Mouse (Mus musculus) cerebellum, postnatal 14 days (tissue): ENCODE measurements at regions not wholly inside any gene's neighbourhood (a gene's known extent, or its start where the extent isn't known, plus 50 kb on each side); places are given as distances from the start of the nearest gene placed in this dataset.

Experiments
- DNase-seq, 2 experiments: peaks; one replicate each; pipeline ENCODE4 v3.0.0; 2021; ENCODE audit warnings: mixed read lengths in 2 of 2

DNA sequence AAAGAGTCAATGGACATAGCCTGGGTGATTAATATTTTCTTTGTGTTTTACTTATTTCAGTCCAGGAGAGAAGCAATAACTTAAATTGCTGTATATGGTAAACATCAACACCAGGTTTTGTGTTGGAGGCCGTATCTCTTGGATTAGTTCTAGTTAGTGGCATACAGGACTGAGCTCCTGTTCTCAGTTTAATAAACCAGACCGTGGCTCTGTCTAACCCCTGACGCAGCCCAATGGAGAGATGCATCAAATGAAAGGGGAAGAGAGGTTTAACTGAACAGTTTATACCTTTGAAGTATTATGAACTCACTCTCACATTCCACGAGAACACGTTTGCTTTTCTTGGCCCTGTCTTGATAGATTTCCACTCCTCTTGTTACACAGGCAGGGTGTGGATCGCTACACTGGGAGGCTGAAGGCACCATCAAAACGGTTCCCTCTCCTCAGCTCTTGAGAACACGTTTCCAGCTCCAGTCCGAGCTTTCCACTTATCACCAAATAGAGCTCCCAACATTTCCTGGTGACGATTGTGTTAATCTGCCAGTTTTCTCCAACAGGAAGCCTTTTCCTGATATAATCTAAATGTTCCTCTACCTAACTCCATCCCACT lies 54.0 kb upstream of the Cerkl start:
- DNase-seq = no peak

DNA sequence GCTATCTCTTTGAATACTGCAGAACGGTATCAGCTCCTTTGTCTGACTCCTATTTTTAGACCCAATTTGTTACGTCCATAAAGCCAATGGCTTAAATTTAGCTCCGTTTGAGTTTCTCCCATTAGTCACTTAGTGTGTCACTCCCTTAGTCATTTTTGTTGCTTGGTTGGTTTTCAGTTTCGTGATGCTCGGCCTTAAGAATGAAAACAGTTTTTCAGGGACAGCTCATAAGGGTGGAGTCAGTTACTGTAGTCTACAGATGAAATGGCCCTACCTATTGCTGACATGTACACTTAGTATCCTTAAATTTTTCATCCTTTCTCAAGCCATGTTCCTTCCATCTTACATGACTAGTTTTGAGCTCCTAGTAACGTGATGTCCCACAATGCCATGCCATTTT lies 54.5 kb upstream of the Cerkl start:
- DNase-seq = no peak

DNA sequence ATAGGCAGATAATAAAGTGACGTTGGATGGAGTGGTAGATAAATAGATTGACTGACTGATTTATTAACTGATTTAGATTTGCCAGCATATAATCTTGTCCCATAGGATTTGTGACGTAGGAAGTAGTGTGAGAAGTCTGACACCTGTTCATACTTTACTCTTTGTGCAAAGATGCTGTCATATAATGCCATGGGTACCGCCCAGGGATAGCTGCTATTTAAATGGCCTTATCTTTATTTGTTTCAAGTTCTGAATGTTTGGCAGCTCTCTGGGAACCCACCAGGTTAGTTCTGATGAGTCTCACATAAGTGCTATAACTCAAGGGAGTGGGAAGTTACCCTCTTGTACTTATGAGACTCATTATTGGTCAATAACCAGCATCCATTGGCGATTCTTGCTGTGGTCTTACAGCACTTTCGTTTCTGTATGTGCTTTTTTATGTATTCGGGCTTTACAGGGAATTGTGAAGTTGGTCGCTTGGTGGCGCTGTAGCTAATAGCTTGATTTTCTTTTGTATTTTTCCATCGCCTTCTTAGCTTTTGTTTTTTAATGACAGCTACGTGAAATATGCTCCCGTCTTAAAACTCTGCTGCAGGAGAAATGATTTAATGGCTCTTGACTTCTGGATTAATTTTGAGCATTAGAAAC lies 55.2 kb upstream of the Cerkl start:
- DNase-seq = peak; percentile 87 to 88

DNA sequence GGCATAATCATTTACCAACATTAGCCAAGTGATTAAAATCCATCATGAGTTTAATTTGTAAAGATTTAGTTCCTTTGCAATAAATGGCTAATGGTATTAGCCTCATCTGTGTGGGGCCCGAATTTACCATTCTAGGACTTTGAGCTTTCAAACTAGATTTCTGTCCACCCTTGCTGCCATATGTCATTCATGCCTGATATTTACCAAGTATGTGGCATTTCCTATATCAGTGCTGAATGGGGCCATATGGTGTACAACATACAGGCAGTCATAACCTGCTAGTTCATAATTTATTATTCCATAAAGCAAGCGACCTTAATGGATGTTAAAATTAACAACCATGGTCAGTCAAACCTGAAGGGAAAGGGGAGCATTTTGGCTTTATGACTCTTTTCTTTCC lies 55.8 kb upstream of the Cerkl start:
- no peak for DNase-seq

DNA sequence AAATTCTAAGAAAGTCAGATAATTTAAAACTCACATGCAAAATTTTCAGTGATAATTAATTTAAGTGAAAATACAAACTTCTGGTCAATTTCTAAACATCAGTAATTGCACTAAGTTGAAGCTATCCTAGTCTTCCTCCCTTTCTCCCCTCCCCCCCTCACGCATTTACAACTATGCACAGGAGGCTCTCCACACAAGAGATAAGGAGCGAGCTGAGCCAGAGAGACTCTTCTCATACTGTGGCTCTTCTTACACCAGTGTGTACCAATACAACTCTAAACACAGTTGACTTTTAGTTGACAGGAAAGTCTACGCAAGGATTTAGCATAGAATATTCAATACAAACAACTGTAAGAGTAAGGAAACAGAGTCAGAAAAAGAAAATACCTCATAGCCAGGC lies 57.1 kb upstream of the Cerkl start:
- no peak for DNase-seq

DNA sequence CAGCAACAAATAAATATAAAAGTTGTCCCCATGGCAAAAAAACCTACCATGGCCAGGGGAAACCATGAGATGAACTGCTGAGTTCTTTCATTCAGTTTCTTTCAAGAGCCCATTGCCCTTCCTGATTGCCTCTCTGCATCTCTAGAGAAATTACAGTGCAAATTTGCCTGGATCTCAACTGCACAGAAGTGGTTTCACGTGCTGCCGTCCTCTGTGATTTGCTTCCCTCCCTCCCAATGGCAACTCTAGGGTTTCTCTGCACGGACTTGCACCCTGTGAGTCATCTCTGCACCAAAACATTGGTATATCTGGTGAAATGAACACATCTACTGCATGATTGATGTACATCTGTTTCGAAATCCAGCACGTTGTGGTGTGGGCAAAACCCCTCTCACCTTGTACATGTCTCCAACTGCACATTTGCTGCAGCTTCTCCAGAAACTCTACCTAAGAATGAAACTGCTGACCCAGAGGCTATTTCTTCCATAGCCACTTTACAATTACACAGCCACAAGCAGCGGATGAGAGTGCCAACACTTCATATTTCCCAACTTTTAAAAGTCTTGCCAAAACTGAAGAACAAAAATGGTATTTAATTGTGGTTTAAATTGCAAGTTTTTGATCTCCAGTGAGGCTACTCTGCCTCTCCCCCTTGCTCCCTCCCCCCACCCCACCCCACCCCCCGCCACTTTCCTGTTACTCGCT lies 61.6 kb upstream of the Cerkl start:
- no peak for DNase-seq

DNA sequence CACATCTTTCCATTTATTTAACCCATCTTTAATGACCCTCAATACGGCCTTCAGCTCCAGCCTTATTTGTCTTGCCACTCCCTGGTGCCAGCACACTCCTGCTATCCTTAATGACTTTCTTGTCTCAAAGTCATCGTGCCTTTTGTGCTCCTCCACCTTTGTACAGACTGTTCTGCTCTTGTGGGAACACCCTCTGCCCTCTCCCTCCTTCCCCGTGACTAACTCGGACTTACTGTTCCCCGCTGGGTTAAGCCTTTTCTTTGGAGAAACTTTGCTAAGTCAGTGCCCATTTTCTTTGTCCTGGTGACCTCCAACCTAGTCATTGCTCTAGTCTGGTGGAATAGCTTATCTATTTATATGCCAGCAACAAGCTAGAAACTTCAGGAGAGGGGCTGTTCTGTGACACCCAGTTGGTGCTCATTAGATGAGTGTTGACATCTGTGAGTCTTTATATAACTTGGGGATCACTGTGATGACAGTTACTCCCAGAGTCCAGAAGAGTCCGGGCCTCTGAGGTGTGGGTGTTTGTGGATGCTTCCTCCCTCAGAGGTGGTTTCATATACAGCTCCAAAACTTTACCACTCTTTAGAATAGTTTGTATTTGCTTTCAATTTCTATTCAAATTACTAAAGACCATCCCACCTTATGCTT lies 63.3 kb upstream of the Cerkl start:
- DNase-seq = no peak

DNA sequence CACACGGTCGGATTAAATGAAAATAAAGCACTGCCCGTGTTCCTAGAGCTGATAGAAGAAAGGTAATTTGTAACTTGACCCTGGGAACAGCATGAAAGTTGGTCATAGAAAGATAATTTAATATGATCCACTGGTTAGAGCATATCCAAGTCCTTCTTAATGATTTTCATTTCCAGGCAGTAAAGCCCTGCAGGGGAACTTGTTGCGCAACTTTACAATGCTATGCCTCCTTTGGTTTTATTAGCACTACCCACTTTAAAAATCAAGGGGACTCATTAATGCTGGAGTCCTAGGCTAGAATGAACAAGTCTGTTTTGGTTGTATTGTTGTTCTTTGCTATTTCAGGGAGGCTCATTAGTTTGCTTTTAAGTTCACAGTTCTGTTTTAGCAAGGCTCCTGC lies 66.9 kb upstream of the Cerkl start:
- DNase-seq = no peak

DNA sequence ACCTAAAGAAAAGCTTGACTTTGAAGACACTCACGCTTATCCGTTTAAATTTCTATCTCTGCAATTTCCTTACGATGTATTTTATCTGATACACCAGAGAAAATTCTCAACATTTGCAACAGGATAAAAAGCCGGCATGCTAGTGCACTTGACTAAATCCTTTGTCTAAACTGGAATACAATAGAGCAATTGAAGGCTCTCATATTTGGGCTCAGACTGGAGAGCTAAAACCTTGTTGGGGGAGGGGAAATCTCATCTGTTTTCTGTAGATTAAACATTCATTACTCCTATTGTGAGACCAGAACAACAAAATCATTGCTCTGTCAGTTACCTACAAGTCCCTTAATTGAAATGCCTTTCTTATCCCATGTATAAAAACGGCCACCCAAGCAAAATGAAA lies 70.9 kb upstream of the Cerkl start:
- DNase-seq = no peak

DNA sequence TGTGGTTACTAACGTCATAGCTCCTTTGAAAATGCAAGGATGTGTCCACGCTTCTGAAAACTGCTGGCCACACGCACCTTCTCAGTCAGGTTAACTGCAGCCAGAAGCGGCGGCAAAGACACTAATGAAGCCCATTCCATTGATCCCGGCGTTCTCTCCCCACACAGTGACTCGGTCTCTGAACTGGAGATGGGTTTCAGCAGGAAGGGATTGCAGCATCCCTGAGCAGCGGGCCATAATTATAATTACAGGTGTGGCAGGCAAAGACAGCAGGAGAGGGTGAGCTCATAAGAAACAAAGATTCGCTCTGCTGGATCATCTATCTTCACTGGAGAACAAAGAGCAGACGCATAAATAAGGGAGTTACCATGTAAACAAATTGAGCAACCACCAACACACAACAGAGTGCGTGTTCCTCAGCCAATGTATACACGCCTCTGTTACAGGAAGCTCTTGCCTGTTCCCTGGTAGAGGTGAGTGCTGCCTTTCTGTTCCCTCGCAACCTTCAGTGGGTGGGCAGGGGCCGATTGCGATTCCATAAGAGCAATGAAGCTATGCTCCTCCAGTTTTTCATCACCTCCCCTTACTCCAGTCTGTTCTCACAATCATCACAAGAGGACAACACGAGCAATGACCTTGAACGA lies 71.9 kb upstream of the Cerkl start:
- DNase-seq = no peak

DNA sequence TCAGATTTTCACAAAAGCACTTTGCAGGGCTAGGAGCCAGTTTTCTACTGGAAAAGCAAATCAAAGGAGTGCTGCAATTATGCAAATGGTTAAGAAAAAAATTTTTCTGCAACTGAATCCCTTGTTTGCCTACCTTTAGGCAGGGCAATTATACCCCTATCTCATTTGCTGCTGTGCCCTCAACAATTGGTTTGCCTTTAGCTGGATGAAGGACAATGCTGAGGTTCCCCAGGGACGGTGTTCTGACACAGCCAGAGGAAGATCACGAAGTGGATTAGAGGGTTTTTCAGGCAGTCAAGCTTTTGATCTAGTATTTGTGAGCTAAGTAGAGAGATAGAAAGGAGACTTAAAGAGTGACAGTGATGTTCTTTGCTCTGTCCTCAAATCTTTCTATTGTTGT lies 72.6 kb upstream of the Cerkl start:
- DNase-seq = no peak

DNA sequence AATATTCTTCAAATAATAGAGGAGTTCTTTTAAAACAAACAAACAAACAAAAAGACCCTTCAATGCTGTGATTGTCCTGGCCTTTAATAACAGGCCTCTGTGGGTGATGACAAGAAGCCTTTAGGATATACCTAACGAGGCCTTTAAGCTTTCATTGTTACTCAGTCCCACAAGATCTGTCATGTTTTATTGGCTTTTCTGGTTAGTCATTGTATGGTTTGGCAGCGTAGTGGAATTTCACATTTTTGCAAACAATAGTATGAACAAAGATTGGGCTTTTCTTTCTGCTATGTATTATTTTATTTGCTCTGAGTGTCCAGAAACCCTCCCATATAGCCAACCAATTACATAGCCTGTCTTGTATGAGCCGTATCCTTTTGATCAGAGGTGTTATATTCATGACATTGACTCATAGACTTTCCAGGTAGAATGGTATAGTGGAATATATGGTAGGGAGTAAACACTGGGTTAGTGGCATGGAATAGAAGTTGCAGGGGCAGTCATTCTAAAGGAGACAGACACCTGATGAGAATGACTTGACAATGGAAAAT lies 76.1 kb upstream of the Cerkl start:
- DNase-seq = no peak

DNA sequence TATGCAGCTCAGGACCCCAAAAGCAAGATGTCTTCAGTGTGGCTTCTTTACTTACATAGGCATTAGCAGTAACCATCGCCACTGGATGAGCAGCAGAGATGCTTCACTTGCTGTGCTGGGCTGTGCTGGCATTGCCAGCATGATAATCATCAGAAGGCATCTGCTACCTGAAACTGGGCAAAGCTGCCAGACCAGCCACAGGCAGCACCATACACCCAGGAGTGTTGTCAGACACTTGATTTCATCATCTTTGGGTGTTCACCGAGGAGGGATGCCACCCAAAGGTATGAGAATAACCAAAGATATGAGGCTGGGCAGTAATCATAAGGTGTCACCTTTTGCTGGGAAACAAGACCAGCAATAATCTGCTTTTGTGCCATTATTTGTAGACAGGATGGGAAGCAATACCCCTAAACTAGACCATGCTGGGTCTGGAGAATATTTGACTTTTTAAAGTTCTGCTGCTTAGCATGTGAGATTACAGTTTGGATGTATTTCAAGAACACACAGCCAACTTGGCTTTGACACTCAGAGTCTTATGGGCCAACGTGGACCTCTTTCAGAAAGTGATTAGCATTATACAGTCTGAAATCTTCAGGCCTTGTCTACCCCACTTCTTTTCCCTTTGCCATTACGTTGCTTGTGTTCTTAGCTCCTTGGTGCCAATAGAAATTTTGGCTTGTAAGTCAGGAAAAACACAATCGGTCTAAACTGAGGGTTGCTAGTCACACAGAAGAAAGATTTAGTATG lies 80.7 kb upstream of the Cerkl start:
- DNase-seq = peak; percentile 32 to 36

DNA sequence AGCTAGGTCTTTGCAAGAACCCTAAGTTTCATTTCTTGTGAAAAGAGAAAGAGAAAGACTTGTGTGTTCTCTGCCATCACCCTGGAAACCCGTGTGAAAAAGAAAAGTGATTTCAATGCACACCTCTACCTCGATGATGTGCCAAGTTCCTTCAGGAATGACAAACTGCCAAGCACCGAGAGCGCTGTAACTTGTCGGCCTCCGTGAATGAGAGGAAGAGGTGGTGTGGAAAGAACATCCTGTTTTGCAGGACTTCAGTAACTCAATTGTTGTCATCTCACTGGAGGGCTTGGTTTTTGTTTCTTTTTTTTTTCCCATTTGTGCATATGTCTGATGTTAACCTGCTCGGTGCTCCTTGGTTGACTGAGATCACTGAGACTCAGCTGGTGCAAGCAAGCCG lies 83.8 kb upstream of the Cerkl start:
- no peak for DNase-seq

DNA sequence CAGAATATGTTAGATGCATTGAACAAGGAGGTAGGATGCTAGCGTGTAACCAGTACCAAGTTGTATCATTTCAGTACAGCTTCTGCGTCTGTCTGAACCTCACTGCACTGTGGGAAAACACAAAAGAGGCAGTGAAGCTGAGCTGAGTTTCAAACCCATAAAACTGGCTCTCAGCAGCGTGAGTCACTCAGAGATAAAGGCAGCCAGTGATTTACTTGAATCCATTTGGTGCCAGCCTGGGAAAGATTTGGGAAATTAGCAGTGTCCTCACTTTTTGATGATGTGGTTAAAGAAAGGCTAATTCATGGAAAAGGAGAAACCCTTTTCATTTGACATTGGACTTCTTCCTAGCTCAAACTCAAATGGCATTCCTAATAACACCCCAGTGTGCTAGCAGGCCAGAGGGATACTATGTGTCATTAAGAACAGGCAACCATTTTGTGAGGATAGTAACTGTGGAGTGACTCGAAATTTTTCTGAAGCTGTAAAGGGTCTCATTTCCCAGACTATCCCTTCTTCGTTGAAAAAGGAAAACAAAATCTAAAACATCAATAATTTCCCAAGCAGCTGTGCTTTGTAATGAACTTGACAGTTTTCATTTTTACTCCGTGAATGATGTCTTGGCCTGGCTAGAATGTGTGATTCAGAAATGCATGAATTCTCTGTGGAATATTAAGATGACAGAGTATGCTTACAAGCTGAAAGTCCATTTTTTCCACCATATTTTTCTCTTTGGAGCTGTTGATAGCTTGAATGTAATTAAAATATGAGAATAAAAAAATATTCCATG lies 85.8 kb upstream of the Cerkl start:
- no peak for DNase-seq

DNA sequence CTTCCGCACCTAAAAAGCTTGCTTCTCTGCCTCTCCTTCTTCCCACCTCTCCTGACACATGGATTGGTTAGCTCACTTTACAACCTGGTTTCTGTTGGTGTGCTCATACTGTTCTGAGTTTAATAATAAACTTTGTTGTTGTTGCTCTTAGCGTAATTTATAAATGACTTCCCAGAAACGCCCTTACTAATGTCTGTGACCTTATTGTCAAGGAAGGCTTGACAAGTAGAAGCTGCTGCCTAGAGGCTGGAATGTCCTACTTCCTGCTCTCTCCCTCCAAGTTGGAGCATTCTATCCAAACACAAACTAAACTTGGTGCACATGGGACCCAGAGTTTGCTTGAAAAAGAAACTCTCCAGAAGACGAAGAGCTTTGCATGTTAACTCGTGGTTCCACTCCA lies 86.9 kb upstream of the Cerkl start:
- DNase-seq = no peak

DNA sequence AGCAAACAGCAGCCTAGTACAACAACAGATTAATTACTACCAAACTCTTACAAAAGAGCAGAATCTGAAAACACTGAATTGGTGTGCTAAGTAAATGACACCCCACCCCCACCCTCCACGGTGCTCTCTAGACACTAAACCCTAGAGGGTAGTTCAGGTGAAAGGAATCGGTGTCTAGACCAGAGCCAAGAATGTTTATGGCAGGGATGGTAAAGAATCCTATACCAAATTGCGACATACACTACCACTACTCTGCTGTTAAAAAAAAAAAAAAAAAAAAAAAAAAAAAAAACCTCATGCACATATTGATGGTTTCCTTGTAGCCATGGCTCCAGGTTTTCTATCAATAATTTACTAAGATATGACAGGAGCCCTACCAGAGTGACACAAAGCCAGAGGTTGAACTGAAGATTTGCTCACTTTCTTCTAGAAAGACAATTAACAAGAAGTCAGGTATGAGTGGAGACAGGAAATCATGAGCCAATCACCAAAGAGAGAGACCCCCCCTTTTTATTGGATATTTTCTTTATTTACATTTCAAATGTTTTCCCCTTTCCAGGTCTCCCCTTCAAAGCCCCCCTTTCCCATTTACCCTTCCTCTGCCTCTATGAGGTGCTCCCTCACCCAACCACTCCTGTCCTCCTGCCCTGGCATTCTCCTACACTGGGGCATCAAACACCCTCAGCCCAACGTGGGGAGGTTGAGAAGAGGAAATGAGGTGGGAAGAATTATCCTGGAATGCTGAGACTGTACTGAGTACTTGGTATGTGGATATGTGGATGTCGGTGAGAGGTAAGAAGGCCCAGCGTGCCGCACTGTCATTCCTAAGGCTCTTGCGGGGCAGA lies 87.6 kb upstream of the Cerkl start:
- DNase-seq = no peak

DNA sequence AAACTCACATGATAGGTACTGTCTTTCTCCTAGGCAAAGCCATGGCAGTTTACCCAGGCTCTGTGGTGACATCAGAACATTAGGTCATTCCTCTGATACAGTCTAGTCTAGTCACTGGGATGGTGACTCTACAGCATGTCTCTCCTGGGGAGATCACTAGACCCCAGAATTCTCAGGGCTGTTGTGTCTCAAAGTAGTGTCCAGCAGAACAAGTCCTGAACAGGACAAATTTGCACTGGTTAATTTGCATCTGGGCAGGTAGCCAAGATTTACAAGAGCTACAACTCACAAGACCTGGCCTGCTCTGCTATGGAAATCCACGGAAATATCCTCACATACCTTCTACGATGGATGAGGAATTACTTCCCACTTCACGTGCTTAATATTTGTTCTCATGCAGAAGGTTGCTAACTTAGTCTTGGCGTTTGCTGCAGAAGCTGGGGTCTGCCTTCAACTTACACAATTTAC lies 88.2 kb upstream of the Cerkl start:
- no peak for DNase-seq

DNA sequence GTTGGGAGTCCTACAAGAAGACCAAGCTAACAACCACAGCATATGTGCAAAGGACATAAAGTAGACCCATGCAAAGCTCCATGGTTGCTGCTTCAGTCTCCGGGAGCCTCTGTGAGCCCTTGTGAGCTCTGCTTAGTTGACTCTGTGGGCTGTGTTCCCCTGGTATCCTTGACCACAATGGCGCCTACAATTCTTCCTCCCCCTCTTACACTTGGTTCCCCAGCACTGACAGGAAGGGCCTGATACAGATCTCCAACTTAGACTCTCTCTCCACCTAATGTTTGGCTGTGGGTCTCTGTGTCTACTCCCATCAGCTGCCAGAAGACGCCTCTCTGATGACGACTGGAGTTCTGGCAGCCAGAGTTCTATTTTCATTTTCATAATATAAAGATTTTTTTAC lies 88.9 kb upstream of the Itprid2 start:
- no peak for DNase-seq

DNA sequence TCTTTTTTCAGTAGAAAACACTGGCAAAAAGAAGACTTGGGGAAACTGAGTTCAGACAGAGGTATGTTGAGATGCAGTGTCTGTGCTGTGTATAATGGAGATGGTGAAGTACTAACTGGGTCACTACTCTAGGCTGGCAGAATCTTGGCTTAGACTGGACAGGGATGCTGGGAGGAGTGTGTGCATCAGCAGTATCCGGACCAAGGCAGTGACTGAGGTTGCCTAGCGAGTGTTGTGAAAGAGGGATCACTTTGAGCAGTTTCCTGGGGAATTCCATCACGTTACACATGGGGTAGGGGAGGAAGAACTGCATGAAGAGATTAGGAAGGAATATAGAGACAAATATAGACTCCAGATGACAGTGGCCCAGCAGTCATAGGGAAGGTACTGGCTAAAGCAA lies 87.9 kb upstream of the Itprid2 start:
- no peak for DNase-seq
